Mouse (Mus musculus) heart, adult 11 months (tissue): ENCODE data around the gene Dlx1.

Experiments used
- DNase-seq: peaks from one replicate; pipeline ENCODE4 v3.0.0; 2022

Gene Dlx1

DNA sequence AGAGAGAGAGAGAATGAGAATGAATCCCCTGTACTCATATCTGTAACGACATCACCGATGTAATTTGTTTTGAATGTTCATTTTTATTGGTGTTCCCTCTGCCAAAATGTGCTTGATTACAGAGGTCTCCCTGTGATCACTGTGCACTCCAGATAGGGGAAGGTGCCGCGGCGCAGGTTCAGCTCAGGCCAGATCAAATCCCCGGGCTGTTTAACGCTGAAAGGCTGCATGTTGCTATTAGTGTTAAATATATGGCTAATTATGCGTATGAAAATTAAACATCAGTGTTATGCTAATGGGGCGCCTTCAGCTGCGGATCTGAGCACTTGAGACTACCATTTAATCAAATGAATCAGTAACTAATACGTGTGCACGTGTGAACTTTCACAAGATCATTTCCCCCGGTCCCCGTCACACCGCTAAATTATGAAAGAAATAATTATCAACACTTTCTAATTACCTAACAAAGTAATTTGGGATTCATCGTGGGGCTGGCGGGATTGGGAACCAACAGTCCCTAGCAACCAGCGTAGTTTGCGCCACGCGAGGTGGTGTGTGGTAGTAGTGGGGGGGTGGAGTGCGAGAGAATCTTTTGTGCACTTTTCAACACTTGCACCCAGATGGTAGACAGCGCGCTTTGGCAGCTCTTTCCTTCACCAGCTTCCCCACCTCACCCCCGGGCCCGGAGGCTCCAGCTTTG lies at the start of gene Dlx1:
Gene Dlx1, plus strand, starts transcription at position 100 of the 700 bp plus-strand sequence.
- peak; percentile 86 for DNase-seq

DNA sequence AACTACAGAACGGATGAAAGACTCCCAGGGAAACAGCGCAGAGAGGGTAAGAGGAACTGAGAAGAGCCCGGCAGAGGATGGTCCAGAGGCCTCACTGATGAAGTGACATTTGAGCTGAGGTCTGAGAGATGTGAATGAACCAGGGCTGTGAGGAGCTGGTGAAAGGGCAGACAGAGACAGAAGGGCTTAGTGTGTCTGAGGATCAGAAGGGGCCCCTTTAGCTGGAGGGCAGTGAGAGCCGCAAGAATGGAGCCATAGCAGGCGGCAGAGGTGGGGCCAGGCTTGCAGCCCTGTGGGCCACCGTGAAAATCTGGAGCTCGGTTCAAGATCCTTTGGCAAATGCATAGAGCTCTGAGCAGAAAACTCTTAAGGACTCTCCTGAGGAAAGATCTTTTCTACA lies 48.0 kb upstream of the Dlx1 start:
- peak; percentile 56 for DNase-seq

DNA sequence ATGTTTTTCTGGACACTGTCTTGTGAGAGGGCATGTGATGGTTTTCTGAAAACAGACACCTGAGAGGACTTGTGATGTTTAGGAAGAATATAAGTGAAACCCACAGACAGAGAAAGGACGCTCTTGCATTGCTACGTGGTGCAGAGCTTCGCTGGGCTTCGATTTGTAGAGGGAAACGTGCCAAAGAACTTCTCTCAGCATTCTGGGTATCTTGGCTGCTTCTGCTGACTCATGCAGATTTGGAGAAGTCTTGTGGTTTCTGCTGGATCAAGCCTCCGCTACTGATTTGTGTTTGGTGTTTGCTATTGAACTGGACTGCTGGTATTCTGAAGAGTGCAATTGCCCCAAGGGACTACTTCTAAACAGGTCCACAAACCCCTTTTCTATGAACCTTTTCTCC lies 46.1 kb upstream of the Dlx1 start:
- no peak for DNase-seq

DNA sequence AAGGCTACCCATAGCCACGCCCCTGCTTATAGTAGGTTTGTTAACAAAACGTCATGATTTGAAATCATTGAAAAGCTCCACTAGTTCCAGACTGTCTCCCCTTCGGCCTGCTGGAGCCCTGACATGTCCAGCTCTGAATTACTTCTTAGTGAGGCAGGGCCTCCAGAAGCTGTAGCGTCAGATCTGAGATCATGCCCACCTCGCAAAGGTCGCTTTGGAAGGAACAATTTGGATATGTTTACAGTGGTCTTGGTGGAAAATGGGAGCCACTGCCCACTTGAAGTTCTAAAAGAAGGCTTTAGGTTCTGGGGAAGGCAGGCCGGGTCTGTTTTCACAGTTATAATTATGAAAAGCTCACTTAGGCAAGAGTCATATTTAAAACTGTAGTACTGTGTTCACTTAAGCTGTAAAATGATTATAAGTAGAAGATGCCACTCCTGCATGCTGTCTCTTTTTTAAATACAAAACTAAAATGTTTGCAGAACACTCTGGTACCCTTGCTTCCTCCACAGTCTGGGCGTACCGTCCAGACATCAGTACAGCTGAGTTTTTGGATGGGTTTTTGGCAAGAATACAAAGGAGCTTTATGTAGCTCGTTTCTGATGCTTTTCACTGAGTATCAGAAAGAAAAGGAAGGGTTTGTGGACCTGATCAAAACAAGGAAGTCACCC lies 44.7 kb upstream of the Dlx1 start:
- DNase-seq: peak; percentile 70

DNA sequence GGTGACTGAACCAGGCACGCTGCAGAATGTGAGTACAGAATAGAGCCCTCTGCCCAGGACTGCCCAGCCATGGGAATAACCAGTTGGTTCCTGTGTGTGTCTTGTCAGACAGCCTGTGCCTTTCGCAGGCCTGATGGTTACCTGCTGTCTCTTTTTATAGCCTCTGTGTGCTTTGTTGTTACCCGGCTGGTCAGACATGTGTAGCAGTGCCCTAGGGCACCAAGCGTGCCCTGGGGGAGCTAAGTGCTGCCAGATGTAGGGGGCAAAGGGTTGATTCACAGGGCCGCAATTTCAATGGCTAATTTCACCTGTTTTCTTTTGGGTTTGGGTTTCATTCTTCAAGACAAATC lies 44.2 kb upstream of the Dlx1 start:
- peak; percentile 70 for DNase-seq

DNA sequence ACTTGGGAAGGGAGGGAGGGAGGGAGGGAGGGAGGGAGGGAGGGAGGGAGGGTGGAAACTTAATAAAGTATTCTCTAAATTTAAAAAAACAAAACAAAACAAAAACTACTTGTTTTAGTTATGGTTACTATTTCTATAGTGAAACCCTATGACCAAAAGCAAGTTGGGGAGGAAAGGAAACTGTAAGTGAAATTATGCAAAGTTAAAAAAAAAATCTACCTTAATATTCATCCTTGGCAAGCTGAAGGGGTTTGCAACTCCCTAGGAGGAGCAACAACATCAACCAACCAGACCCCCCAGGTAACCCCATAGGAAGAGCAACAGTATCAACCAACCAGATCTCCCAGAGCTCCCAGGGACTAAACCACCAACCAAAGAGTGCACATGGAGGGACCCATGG lies 36.6 kb upstream of the Dlx1 start:
- DNase-seq: no peak

DNA sequence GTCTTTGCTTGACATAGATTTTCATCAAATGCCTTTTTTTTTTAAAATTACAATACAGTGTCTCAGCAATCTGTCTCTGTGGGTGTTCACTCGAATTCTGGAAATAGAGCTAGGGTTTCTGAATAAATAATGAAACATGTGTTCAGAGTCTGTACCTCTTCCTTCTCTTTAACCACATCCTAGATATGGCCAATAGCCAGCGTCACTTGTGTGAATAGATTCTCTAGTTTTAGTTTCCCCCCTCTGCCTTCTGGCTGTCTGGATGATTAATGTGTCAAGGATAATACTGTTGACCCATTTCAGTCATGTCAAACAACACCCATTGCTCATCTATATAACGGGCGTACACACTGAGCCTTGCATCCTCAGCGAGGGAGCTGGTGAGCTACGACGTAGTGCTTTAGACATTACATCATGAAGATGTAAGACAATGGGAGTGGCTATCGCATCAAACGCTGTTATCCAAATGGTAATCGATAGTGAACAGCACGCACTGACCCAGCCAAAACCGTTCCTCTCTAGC lies 34.7 kb upstream of the Dlx1 start:
- no peak for DNase-seq

DNA sequence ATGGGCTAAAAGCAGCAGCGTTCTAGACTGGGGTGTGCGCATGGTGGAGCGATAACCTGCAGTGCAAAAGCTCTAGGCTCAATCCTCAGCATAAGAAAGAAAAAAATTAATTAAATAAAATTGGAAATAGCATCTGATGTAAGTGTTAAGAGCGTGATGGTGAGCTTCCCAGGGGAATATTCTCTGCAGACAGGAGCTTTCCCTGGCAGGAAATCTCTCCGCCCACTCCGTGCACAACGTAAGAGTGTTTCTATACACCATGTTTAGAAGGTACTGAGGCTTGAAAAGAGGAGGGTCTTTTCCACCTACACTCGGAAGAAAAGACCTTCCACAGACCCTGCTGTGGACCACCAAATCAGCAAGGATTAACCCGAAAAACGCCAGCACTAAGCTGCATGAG lies 33.4 kb upstream of the Dlx1 start:
- no peak for DNase-seq

DNA sequence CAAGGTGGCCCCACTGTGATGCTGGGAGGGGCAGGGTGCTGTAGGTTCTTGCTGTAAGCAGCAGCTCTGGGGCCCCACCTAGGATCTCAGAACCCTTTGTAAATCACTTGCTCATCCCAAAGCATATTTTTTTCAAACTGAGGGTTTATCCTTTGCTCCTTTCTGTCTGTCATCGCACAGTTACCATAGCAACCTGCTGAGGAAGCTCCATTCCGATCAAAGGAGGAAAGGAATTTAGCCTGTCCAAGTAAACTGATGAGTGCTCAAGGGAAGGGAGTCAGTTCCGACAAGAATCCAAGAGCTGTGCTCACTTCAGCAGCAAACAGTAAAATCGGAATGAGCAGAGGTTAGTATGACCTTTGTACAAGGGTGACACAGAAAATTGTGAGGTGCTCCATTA lies 32.9 kb upstream of the Dlx1 start:
- DNase-seq: no peak

DNA sequence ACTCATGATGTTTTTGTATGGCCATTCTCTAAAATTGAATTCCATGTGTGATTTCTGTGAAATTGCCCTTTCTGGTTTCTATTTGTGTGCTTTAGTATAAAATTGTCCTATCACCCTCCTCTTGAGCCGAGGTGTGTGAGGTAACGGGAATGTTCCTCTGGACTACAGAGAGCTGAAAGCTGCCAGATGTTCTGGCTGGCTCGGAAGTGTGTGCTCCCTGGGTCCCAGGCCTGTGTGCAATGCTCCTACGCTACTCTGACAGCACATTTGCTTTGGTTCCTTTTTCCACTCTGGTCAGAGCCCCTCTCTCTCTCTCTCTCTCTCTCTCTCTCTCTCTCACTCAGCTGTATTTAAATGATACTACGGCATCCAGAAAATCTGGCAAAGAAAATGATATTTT lies 30.7 kb upstream of the Dlx1 start:
- no peak for DNase-seq

DNA sequence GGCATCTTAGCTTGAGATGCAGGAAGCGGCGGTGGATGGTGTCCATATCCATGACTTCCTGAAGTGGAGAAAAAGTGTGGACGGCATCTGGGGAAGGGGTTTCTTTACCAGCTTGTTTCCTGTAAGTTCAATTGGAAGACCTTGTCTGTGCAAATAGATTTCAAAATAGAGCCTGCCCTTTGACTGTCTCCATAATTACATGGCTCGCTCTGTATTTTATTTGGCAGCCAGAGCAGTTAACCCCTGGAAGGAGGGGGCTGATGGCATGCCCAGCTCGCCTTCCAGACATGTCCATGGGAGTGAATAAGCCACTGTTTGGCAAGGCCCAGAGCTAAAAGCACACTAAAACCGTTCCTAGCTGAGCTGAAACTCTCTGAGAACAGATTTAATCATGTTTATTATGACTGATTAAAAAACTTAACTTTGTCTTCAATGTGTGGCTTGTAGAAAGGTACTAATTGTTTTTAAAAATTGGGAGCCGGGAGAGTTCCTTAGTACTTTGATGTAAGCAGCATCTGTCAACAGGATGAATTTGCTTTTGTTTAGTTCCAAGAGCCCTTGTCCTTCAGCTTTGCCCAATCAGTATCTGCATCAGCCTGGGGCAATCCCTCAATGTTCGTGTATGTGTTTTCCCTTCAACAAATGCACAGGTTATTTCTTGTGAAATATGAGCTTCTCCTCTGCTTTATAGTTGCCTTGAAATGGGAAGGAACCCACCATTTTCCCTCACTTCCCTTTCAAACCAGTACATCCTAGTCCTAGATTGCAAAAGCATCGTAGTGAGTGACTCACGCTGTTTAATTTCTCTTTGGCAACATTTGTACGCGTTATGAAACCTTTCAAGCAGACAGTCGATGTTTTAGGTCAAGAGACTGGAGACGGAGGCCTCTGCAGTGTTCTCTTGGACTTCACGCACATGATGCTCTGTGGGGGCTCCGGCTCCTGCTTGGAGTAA lies 28.4 kb upstream of the Dlx1 start:
- no peak for DNase-seq

DNA sequence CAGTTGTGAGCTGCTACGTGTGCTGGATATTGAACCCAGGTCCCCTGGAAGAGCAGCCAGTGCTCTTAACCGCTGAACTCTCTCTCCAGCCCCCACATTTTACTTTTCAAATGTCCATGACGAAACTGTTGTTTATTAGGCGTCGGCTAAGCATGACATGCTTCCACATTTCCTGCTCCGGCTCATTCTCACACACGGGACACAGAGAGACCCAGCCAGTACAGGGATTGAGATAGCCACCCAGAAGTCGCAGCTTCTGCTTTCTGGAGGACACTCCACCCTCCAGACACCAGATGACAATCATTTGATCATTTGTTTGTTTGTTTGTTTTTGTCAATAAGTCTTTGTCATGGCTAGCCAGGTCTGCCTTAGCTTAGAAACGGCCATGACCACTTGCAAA lies 23.1 kb upstream of the Dlx1 start:
- DNase-seq: no peak

DNA sequence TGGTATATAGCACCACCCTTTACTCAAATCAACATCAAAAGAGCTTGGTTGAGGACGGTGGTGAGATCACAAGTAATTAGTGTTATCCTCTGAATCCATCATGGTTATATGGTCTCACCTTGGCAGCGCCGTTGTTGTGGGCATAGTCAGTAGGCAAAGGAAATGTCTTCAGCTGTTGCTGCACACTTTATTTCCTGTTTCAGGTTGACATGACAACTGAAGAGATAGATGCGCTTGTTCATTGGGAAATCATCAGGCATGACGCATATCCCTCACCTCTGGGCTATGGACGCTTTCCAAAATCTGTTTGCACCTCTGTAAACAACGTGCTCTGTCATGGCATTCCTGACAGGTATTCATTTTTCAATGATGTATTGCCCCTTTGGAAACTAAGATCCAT lies 16.7 kb upstream of the Dlx1 start:
- DNase-seq: no peak

DNA sequence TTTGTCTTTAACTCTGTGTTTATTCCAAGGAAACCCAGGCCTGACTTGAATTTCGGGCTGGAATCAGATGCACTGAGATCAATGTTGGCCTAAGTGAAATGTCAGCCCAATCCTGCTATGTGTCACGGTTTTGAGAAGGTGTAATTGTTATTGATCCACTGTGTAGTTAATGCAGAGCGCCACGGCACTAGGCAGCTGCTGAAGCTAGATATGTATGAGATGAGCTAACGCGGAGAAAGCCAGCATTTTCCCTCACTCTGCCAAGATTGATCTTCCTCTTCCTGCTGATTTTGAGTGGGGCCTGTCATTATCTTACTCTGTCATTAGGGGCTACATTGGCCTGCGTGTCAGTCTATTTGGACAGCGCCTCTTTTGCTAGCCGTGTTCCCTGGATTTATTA lies 15.6 kb upstream of the Dlx1 start:
- no peak for DNase-seq

DNA sequence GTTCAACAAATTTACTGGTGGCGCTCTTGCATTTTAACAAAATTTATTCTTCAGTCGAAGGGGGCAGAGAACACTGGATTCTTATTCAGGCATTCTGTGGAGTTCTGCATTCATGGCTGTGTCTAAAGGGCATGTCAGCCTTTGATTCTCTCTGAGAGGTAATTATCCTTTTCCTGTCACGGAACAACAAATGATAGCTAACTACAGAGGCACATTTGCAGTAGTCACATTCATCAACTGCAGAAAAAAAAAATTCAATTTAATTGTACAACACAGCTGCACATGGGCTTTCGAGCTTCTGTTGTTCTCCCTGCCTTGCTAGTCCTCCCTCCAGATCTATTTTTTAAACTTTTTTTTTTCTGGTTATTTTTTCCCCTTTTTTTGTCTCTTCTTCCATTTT lies 10.9 kb upstream of the Dlx1 start:
- no peak for DNase-seq

DNA sequence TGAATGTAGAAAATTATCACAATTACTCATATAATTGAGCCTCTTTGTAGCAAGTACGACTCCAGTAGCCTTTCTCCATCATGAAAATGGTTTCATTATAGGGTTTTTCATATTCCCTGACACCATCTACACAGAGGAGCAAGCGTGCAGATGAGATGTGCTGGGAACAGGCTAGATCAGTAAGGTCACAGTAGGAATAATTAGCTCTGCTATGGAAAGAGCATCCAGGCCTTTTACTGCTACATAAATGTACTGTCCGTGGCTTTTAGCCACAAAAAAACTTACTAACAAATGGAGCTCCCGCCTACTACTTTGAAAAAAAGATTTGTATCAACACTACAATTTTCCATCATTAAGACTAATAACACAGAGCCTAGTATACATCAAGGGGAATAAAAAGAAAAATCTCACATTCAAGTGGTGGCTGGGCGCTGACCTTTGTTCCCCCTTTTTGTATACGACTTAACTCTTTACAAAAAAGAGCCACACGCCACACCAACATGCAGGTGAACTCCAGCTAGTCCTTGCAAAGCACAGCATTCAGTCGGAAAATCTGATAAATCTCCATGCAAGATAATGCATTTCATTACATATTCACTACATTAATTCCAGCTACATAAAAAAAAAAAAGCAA lies 10.3 kb upstream of the Dlx1 start:
- no peak for DNase-seq

DNA sequence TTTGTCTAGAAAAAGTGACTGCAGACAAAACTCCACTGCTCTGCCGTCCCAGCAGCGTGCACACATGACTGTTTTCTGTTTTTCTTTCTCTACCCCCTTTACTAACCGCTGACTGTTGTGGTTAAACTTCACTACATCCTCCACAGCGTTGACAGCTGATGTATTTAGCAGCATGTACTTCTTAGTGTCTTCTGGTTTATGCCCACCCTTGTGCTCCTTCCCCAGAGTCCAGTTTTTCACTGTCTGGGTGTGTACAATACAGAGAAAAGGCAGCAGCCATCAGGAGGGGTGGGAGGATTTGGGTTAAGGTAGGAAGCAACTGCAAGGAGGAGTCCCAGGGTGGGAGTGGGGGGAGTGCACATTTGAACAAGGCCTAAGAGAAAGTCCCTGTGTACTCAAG lies 5.0 kb upstream of the Dlx1 start:
- no peak for DNase-seq

DNA sequence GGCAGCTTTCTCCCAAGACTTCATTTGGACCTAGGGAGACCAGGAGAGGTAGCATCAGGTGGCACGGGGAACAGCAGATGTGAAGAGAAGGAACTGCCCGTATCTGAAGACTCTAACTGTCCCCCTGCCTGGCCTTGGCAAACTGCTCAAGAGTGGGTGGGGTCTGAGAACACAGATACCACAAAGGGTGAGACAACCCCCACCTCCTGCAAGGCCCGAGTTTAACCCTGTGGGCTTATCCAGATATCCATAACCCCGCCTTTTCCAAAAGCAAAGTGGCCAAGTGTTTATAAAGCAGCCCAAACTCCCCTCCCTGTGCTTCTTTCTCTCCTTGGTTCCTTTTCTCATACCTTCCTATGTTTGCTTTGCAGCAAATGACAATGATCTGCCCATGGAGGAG lies 4.5 kb upstream of the Dlx1 start:
- DNase-seq: no peak

DNA sequence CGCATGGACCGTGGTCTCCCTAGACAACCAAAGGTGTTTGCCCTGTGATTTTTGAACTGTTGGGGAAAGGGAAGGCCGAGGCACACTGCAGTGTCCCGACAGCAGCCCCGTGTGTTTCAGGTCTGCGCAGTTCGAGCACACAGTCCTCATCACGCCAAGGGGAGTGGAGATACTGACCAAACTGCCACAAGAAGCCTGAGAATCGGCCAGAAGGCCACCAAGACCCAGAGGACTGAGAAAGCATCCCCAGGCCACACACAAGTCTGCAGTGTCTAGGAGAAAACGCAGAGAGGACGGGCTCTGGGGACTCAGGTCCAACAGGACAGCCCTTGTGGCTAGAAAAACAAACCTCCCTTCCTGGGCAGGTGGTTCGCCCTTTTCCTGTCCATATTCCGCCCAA lies 3.1 kb upstream of the Dlx1 start:
- DNase-seq: peak; percentile 87

DNA sequence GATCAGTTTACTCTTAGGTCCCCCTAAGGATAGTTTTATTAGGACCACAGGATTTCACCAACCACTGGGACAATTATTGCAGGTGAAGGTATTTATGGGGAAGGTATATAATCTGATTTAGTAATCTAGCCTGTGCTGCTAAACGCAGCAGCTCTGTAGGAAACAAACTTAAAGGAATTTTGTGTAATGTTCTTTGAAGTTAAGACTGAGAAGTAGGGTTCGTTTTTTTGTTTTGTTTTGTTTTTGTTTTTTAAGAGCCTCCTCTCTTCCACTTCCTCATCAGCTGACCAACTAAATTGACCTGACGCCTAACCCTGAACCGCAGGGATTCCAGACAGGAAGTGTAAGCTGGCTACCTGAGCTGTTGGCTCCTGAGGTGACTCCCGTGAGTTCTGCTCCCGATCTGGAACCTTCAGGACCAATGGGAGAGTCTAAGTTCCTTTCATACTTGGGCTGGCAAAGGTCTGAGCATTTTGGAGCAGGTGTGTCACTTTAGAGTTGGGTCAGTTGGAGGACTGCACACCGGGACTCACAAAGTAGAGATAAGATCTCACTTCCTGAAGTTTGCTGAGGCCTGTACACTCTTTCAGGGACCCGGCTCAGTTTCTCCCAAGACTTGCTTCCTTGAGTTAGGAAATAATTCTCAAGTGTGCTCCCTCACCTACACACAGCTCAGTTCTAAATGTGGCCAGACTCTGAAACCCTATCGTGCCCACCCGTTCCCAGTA lies 1.2 kb upstream of the Dlx1 start:
- no peak for DNase-seq

DNA sequence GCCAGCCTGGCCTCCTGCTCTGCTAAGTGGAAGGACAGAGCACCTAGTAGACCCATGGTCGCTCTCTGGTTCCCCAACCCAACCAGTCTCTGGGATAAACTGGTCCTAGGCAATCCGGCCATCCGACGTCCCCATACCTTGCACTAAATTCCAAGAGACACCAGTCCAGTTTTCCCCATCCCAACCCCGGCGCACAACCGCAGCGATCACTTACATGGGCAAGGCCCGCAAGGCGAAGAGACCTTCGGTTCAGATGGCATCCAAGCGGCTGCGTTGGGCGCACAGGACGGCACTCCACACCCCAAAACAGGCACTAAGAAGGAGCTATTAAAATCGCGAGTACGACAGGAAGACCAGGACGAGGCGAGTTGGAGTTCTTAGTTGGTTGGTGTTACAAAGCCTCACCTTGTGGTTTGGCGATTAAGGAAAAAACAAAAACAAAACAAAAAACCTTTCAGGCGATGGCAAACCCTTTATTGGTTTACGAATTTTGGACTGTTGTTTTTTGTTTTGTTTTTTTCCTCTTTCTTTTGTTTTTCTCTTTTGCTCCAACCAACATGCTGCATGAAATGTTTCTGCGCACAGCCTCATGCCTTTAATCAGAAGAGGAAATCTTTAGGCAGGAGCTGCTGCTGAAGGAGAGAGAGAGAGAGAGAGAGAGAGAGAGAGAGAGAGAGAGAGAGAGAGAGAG lies 445 bp upstream of the Dlx1 start:
- no peak for DNase-seq
